Mouse (Mus musculus) myocyte (in vitro differentiated cells): ENCODE data around the gene Gmpr2. TPM values are rescaled to one million over a fixed set of nuclear protein-coding genes. Genes with fewer than 3 reads are reported as not detected.

Source experiments
- H3K27me3 ChIP-seq: one replicate; pipeline ENCODE4 v1.6.1; 2011; ENCODE audit not compliant: control insufficient read depth, insufficient read depth, insufficient read length
- H3K36me3 ChIP-seq: one replicate; pipeline ENCODE4 v1.6.1; 2011; ENCODE audit not compliant: control insufficient read depth, insufficient read depth
- H3K4me2 ChIP-seq: one replicate; pipeline ENCODE4 v1.6.1; 2011; ENCODE audit warnings: low read depth, control low read depth
- H3K4me3 ChIP-seq: one replicate; pipeline ENCODE4 v1.5.1; 2011; ENCODE audit warnings: mild to moderate bottlenecking, control low read depth, moderate library complexity
- H3K79me2 ChIP-seq: one replicate; pipeline ENCODE4 v1.6.1; 2011; ENCODE audit not compliant: control insufficient read depth, insufficient read depth
- H3ac ChIP-seq: one replicate; pipeline ENCODE4 v1.6.1; 2011; ENCODE audit not compliant: control insufficient read depth, insufficient read length
- CEBPB ChIP-seq: IDR thresholded peaks from 2 replicates; pipeline ENCODE4 v1.6.1; 2011; ENCODE audit warnings: mild to moderate bottlenecking, moderate library complexity; ENCODE audit not compliant: poor library complexity, insufficient read depth, severe bottlenecking
- E2F4 ChIP-seq: IDR thresholded peaks from one replicate; pipeline ENCODE4 v1.6.1; 2011; ENCODE audit warnings: mild to moderate bottlenecking, control low read depth, moderate library complexity; ENCODE audit not compliant: insufficient read depth
- MAX ChIP-seq: IDR thresholded peaks from one replicate; pipeline ENCODE4 v1.6.1; 2011; ENCODE audit warnings: low read depth, mild to moderate bottlenecking, control low read depth
- MYOD1 ChIP-seq, 3 experiments: IDR thresholded peaks; one replicate each; pipeline ENCODE4 v1.6.1; 2011; ENCODE audit warnings: control low read depth in 2 of 3, low read depth in 2 of 3, mild to moderate bottlenecking in 2 of 3, moderate library complexity in 1 of 3; ENCODE audit not compliant: insufficient read length in 2 of 3, control insufficient read depth in 1 of 3
- MYOG ChIP-seq, 3 experiments: IDR thresholded peaks; one replicate each; pipeline ENCODE4 v1.6.1; 2011; ENCODE audit warnings: control low read depth in 2 of 3, low read depth in 2 of 3, mild to moderate bottlenecking in 2 of 3; ENCODE audit not compliant: insufficient read length in 2 of 3, control insufficient read depth in 1 of 3, insufficient read depth in 1 of 3
- POLR2A ChIP-seq: IDR thresholded peaks from one replicate; pipeline ENCODE4 v1.6.1; 2011; ENCODE audit warnings: low read depth, mild to moderate bottlenecking, control low read depth, moderate library complexity; ENCODE audit not compliant: insufficient read length
- POLR2AphosphoS2 ChIP-seq: IDR thresholded peaks from one replicate; pipeline ENCODE4 v1.6.1; 2011; ENCODE audit warnings: low read depth, control low read depth; ENCODE audit not compliant: insufficient read length
- REST ChIP-seq: IDR thresholded peaks from one replicate; pipeline ENCODE4 v1.6.1; 2011; ENCODE audit warnings: mild to moderate bottlenecking, control low read depth, moderate library complexity; ENCODE audit not compliant: insufficient read depth, insufficient read length
- SRF ChIP-seq: IDR thresholded peaks from one replicate; pipeline ENCODE4 v1.6.1; 2011; ENCODE audit warnings: low read depth; ENCODE audit not compliant: control insufficient read depth, insufficient read length
- TCF12 ChIP-seq: IDR thresholded peaks from one replicate; pipeline ENCODE4 v1.6.1; 2011; ENCODE audit warnings: mild to moderate bottlenecking, control low read depth; ENCODE audit not compliant: poor library complexity, insufficient read depth, severe bottlenecking
- TCF3 ChIP-seq: IDR thresholded peaks from one replicate; pipeline ENCODE4 v1.6.1; 2011; ENCODE audit warnings: low read depth, control low read depth; ENCODE audit not compliant: insufficient read length
- USF1 ChIP-seq: IDR thresholded peaks from one replicate; pipeline ENCODE4 v1.6.1; 2011; ENCODE audit warnings: low read depth, mild to moderate bottlenecking, control low read depth, moderate library complexity
- polyA plus RNA-seq: library from polyadenylated mRNA; unstranded; fragments of >200 nt; fragmentation: generic; extraction: Trizol; gene quantifications from one replicate; pipeline ENCODE4 v1.2.1, GENCODE M21; 2012; ENCODE audit warnings: missing spikeins

Gene Gmpr2
- polyA plus RNA-seq, 1 experiment = 11.9 TPM

- Histone ChIP-seq H3ac (no peak within 1 kb of the TSS), H3K36me3 (peaks cover 14% of the 10 kb centered on the region), H3K79me2 (peaks cover 27% of the 10 kb centered on the region), H3K4me3 (no peak within 1 kb of the TSS), H3K27me3 (no peaks in the 10 kb centered on the region), H3K4me2 (no peak within 1 kb of the TSS)
- TF ChIP-seq E2F4 (no peak), TCF3 (no peak), MYOG (IDR thresholded peaks at IDR 0.05; ENCODE audit: control insufficient read depth in 1 of 3, insufficient read depth in 1 of 3, insufficient read length in 2 of 3, low read depth in 2 of 3) (no peak), REST (no peak), USF1 (no peak), TCF12 (no peak), POLR2A (no peak), CEBPB (no peak), MAX (no peak), POLR2AphosphoS2 (no peak), MYOD1 (IDR thresholded peaks at IDR 0.05; ENCODE audit: control insufficient read depth in 1 of 3, insufficient read length in 2 of 3, low read depth in 2 of 3) (no peak), SRF (no peak)
Observed at GRCm38 (mm10) chr14:55637795-55638194, 33.9 kb upstream of the Gmpr2 start, which contains the start of gene Gm49378. TSS of gene Gm49378 (minus strand) at chr14:55637895.

DNA sequence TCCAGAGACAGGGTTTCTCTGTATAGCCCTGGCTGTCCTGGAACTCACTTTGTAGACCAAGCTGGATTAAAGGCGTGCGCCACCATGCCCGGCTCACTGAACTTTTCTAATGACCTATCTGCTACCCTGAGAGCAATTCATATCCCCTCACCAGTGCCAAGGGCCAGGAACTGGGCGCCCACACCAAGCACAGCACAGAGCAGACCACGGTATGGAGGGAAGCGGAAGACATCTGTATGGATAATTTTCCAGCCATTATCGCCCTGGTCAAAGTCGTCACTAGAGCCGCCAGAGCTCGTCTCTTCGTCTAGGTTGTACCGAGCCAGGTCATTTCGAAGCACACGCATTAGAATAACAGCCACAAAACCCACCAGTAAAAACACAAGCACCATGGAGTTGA lies 30.9 kb upstream of the Gmpr2 start:
- no peak for TF ChIP-seq MAX
- Histone ChIP-seq H3ac (no peak overlapping the region), H3K4me3 (no peak overlapping the region), H3K27me3 (no peaks in the 10 kb centered on the region), H3K79me2 (peaks cover 49% of the 10 kb centered on the region), H3K36me3 (peaks cover 6% of the 10 kb centered on the region), H3K4me2 (no peak overlapping the region)

- TF ChIP-seq E2F4 = no peak
- TF ChIP-seq TCF3 = no peak
- no peak for TF ChIP-seq CEBPB
- TF ChIP-seq MYOG (IDR thresholded peaks at IDR 0.05; ENCODE audit: control insufficient read depth in 1 of 3, insufficient read depth in 1 of 3, insufficient read length in 2 of 3, low read depth in 2 of 3) = no peak
- TF ChIP-seq MAX = no peak
- TF ChIP-seq REST = no peak
- TF ChIP-seq USF1 = no peak
- no peak for TF ChIP-seq TCF12
- TF ChIP-seq MYOD1 (IDR thresholded peaks at IDR 0.05; ENCODE audit: control insufficient read depth in 1 of 3, insufficient read length in 2 of 3, low read depth in 2 of 3) = no peak
- TF ChIP-seq POLR2AphosphoS2 = no peak
- no peak for TF ChIP-seq SRF
- no peaks in the 10 kb centered on the region for H3K27me3 ChIP-seq
- peaks cover 6% of the 10 kb centered on the region for H3K36me3 ChIP-seq
- H3K4me2 ChIP-seq = no peak overlapping the region
- peaks cover 50% of the 10 kb centered on the region for H3K79me2 ChIP-seq
- H3ac ChIP-seq = no peak overlapping the region
- peak overlapping the region; percentile 81 for H3K4me3 ChIP-seq
Observed at GRCm38 (mm10) chr14:55641291-55641690, 30.4 kb upstream of the Gmpr2 start.

DNA sequence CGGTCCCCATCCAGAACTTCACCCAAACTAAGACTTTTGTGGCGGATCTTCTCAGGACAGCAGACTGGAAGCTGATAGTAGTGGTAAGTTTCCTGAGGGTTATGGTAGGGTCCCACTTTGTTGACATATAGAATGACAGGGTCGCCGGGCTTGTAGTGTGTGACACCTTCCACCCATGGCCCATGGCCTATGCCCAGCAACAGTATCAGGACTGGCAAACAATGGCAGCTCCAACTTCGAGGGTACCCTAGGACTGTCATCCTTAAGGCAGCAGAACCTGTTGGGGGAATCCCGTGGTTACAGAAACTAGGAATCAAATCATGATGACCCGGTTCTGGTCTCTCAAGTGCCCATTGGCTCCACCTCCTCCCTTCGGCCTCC lies 29.1 kb upstream of the Gmpr2 start:
- Histone ChIP-seq H3K36me3 (peaks cover 6% of the 10 kb centered on the region), H3K79me2 (peaks cover 50% of the 10 kb centered on the region)
- no peak for TF ChIP-seq TCF3
- TF ChIP-seq CEBPB = no peak
- no peak for TF ChIP-seq POLR2AphosphoS2
- no peak for TF ChIP-seq POLR2A
- no peak for TF ChIP-seq MYOG (IDR thresholded peaks at IDR 0.05; ENCODE audit: control insufficient read depth in 1 of 3, insufficient read depth in 1 of 3, insufficient read length in 2 of 3, low read depth in 2 of 3)
- TF ChIP-seq MYOD1 (IDR thresholded peaks at IDR 0.05; ENCODE audit: control insufficient read depth in 1 of 3, insufficient read length in 2 of 3, low read depth in 2 of 3) = no peak
- TF ChIP-seq TCF12 = no peak
- TF ChIP-seq MAX = no peak
- no peak for TF ChIP-seq SRF
- no peak for TF ChIP-seq REST
- TF ChIP-seq USF1 = no peak

GRCm38 (mm10) chr14:55643060-55643907 lies 28.5 kb upstream of the Gmpr2 start, which contains the start of gene Tm9sf1:
TSS of gene Tm9sf1 (minus strand) at chr14:55643806.
- Histone ChIP-seq H3K27me3 (no peaks in the 10 kb centered on the region), H3K79me2 (peaks cover 50% of the 10 kb centered on the region), H3K36me3 (peaks cover 6% of the 10 kb centered on the region), H3ac (peak within 1 kb of the TSS; percentile 73), H3K4me3 (peak within 1 kb of the TSS; percentile 81), H3K4me2 (peak within 1 kb of the TSS; percentile 96)
- TF ChIP-seq TCF12 = no peak
- no peak for TF ChIP-seq TCF3
- TF ChIP-seq MYOD1 (IDR thresholded peaks at IDR 0.05; ENCODE audit: control insufficient read depth in 1 of 3, insufficient read length in 2 of 3, low read depth in 2 of 3) = peak in 2 of 3 experiments; percentile 4 to 48
- peak in 2 of 3 experiments; percentile 1 to 25 for TF ChIP-seq MYOG (IDR thresholded peaks at IDR 0.05; ENCODE audit: control insufficient read depth in 1 of 3, insufficient read depth in 1 of 3, insufficient read length in 2 of 3, low read depth in 2 of 3)
- peak; percentile 49 for TF ChIP-seq POLR2AphosphoS2
- peak; percentile 76 for TF ChIP-seq E2F4
- peak; percentile 55 for TF ChIP-seq POLR2A
- TF ChIP-seq CEBPB = no peak
- TF ChIP-seq REST = no peak
- TF ChIP-seq SRF = no peak
- peak; percentile 87 for TF ChIP-seq MAX
- TF ChIP-seq USF1 = no peak

More for the DNA sequence above, 29.1 kb upstream of the Gmpr2 start:
- Histone ChIP-seq H3K4me3 (peak overlapping the region; percentile 81), H3K27me3 (no peaks in the 10 kb centered on the region), H3K4me2 (peak overlapping the region; percentile 96), H3ac (peak overlapping the region; percentile 73)
